Mouse (Mus musculus) lung, postnatal 0 days (tissue): ENCODE results near the gene Jam2.

Source experiments
- CTCF ChIP-seq: IDR thresholded peaks from 2 replicates; pipeline ENCODE4 v1.5.1; 2016; ENCODE audit warnings: antibody characterized with exemption, mild to moderate bottlenecking
- EP300 ChIP-seq: IDR thresholded peaks from 2 replicates; pipeline ENCODE4 v1.6.1; 2016; ENCODE audit warnings: antibody characterized with exemption, mild to moderate bottlenecking, control low read depth

- peak; percentile 68 for TF ChIP-seq CTCF
- TF ChIP-seq EP300, result no peak
Measured at GRCm38 (mm10) chr16:84776089-84776784, 2.3 kb downstream of the Jam2 start.
